Mouse (Mus musculus): ENCODE data around the gene 4933421I07Rik. TPM values are rescaled to one million over a fixed set of nuclear protein-coding genes. Genes with fewer than 3 reads are reported as not detected.

4933421I07Rik gene
- not detected for total RNA-seq (2021)
- long read RNA-seq, experiment 1 = 0 reads
- long read RNA-seq, experiment 2 = 0 reads

DNA sequence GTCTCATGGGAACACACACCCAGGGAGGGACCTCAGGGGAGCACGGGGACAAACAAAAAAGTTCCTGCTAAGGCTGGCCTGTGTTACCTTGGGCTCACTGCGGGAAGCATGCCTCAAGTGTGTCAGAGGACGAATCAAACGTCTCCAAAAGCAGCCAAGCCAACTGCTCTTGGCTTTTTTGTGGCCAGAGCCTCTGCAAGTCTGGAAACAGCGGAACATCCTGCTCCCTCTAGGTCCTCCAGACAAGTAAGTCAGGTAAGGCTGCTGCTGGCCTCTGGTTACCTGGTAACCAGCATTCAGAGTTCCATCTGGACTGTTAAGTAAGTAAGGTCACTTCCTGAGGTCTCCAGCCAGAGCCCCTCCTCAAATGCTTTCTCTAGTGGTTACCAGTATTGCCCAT is at the start of gene 4933421I07Rik:
Gene 4933421I07Rik (minus strand): TSS at position 271 of the 400 bp plus-strand sequence.
- no peak for DNase-seq

- DNase-seq = no peak
Measured at GRCm38 (mm10) chr7:42497356-42497755, 49.4 kb upstream of the 4933421I07Rik start.

DNA sequence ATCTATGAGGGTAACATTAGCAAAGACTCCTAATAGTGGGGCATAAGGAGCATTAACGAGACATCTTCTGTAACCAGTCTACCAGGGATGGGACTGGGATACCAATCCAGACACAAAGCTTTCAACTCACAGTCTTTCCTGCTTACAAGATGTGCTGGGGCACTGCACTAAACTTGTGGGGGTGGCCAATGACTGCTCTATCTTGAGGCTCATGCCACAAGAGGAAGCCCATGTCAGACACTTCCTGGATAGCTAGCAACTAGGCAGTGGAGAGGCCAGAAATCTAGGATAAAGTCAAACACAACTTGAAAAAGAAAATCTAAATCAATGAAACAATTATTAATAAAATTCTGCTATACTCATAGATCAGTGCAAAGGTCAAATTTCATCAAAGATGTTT is 48.3 kb upstream of the 4933421I07Rik start:
- DNase-seq = no peak

GRCm38 (mm10) chr7:42490859-42491258 is 42.9 kb upstream of the 4933421I07Rik start:
- DNase-seq = no peak

- no peak for DNase-seq
Measured at GRCm38 (mm10) chr7:42490358-42490757, 42.4 kb upstream of the 4933421I07Rik start.

DNA sequence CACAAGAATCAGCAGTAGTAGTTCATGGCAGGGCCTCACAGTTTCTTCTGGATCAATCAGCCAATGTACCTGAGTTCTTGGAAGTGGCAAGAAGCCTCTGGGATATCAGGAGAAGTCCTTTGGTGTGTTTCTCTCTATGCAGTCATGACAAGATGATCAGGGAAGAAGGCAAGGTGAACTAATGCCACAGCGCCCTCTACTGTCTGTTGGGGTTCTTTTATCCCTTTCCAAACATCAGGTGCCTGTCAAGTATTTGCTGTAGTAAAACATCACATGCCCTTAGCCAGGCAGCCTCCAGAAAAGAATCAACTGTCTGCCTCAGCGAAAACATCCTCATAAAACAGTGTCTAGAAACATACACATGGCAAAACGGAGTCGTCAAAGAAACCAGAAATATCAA is 6.7 kb upstream of the 4933421I07Rik start:
- peak in 1 of 2 experiments; percentile 8 for DNase-seq

GRCm38 (mm10) chr7:42450618-42451017 is 2.7 kb upstream of the 4933421I07Rik start:
- peak; percentile 21 to 50 for DNase-seq

DNA sequence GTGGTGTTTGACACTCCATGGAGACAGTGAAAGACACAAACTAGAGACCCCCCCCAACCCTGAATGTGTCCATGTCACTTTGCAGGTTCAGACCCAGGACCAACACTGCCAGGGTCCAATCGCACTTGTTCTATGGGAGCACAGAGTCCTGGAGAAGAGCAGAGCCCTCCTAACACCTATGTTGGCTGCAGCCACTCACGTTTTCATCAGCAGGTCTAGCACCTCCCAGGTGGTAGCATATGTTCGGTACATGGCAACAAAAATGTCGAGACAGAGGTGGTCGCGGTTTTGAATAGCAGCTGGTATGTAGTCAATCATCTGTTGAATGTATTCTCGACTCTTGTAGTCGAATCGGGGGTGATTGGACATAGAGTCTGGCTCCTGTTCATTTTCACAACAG is 568 bp downstream of the 4933421I07Rik start:
- no peak for DNase-seq

Other genes starting within 250 kb of the 4933421I07Rik start
- gene Vmn2r61, start 188.1 kb downstream of the 4933421I07Rik start, total RNA-seq (2021) = not detected
- 10 to 100 TPM; 10.9 to 13.1 TPM for gene Zfp141, start 57.6 kb upstream of the 4933421I07Rik start, total RNA-seq (2021)
- gene Gm21028, start 130.5 kb upstream of the 4933421I07Rik start, total RNA-seq (2021) = not detected
- under 1 TPM; 0.70 to 0.95 TPM for gene Zfp977, start 144.4 kb upstream of the 4933421I07Rik start, total RNA-seq (2021)
- gene Zfp976, start 194.5 kb upstream of the 4933421I07Rik start, total RNA-seq (2021) = 1 to 10 TPM; 3.8 to 4.9 TPM
- 1 to 10 TPM; 4.6 to 5.6 TPM for gene Zfp975, start 244.6 kb upstream of the 4933421I07Rik start, total RNA-seq (2021)

Data from adrenal gland, postnatal 36 days (tissue).